Mouse (Mus musculus) kidney, postnatal 0 days (tissue): ENCODE measurements at regions not wholly inside any gene's neighbourhood (a gene's known extent, or its start where the extent isn't known, plus 50 kb on each side); places are given as distances from the start of the nearest gene placed in this dataset.

Experiments used
- ATAC-seq: fragments of 200-750 bp; cut with Nextera tagmentation; replicated peaks from 2 replicates; pipeline ENCODE4 v1.8.0; 2017; ENCODE audit warnings: low read depth, moderate number of reproducible peaks, moderate TSS enrichment, moderate library complexity; ENCODE audit not compliant: low FRiP score
- DNase-seq: peaks from one replicate; pipeline ENCODE4 v3.0.0-alpha.2; 2016; ENCODE audit warnings: low spot score
- H3K27ac ChIP-seq: fragments of 300-500 bp; sonication (generic); 2 replicates; pipeline ENCODE4 v1.5.1; 2014; ENCODE audit warnings: mild to moderate bottlenecking
- H3K27me3 ChIP-seq: fragments of 300-500 bp; sonication (generic); 2 replicates; pipeline ENCODE4 v1.6.1; 2014; ENCODE audit warnings: low read length, mixed read lengths; ENCODE audit not compliant: insufficient read depth
- H3K36me3 ChIP-seq: fragments of 300-500 bp; sonication (generic); 2 replicates; pipeline ENCODE4 v1.6.1; 2014; ENCODE audit warnings: low read length, mixed read lengths; ENCODE audit not compliant: insufficient read depth
- H3K4me1 ChIP-seq: fragments of 300-500 bp; sonication (generic); replicated peaks from 2 replicates; pipeline ENCODE4 v1.6.1; 2014; ENCODE audit warnings: antibody characterized with exemption, low read length, mixed read lengths; ENCODE audit not compliant: insufficient read depth
- H3K4me2 ChIP-seq: fragments of 300-500 bp; sonication (generic); 2 replicates; pipeline ENCODE4 v1.6.1; 2014; ENCODE audit warnings: mild to moderate bottlenecking, low read length, moderate library complexity, mixed read lengths
- H3K4me3 ChIP-seq: fragments of 300-500 bp; sonication (generic); replicated peaks from 2 replicates; pipeline ENCODE4 v1.5.1; 2014; ENCODE audit warnings: low read depth, low read length
- H3K9ac ChIP-seq: fragments of 300-500 bp; sonication (generic); 2 replicates; pipeline ENCODE4 v1.6.1; 2014; ENCODE audit warnings: low read depth, low read length
- H3K9me3 ChIP-seq: fragments of 300-500 bp; sonication (generic); replicated peaks from 2 replicates; pipeline ENCODE4 v1.6.1; 2016; ENCODE audit warnings: low read length, inconsistent platforms, mixed read lengths
- CTCF ChIP-seq: IDR thresholded peaks from 2 replicates; pipeline ENCODE4 v1.5.1; 2016; ENCODE audit warnings: antibody characterized with exemption, low read depth, mild to moderate bottlenecking, moderate library complexity
- WGBS: fragments of 180-500 bp; shearing (Covaris S2); extraction: QIAGEN DNeasy Blood & Tissue Kit; methylation state at CpG from one replicate; pipeline ENCODE4 v1.1.7; 2014; 5-methylcytosine and 5-hydroxymethylcytosine counted together

- DNase-seq (peak; percentile 62), ATAC-seq (no peak)
- H3K27me3 ChIP-seq, result no peaks in the 10 kb centered on the region
- no peak overlapping the region for H3K4me3 ChIP-seq
- no peak overlapping the region for H3K9ac ChIP-seq
- H3K36me3 ChIP-seq, result no peaks in the 10 kb centered on the region
- no peaks in the 10 kb centered on the region for H3K9me3 ChIP-seq
- no peak overlapping the region for H3K4me2 ChIP-seq
- 16% methylated on average over 15 of the region's 15 CpGs for WGBS
- H3K27ac ChIP-seq, result 0 out of 2 replicates have a peak overlapping the region, but pooled peaks have one; percentile 42
- TF ChIP-seq CTCF, result no peak
- H3K4me1 ChIP-seq, result peaks cover 21% of the 10 kb centered on the region
These were observed 58.7 kb upstream of the Pmepa1 start for GRCm38 (mm10) chr2:173334856-173335595.

GRCm38 (mm10) chr2:173335859-173336258, 59.5 kb upstream of the Pmepa1 start:
- Histone ChIP-seq H3K4me2 (no peak overlapping the region), H3K27ac (peak overlapping the region; percentile 42), H3K36me3 (no peaks in the 10 kb centered on the region), H3K27me3 (no peaks in the 10 kb centered on the region), H3K4me3 (no peak overlapping the region), H3K9ac (no peak overlapping the region; the same call in 1 of the 2 replicates), H3K4me1 (peaks cover 28% of the 10 kb centered on the region), H3K9me3 (no peaks in the 10 kb centered on the region)
- ATAC-seq (peak; percentile 12; the same call in 1 of the 2 replicates), DNase-seq (peak; percentile 73)
- no peak for TF ChIP-seq CTCF
- 13% methylated on average over 10 of the region's 10 CpGs for WGBS

DNA sequence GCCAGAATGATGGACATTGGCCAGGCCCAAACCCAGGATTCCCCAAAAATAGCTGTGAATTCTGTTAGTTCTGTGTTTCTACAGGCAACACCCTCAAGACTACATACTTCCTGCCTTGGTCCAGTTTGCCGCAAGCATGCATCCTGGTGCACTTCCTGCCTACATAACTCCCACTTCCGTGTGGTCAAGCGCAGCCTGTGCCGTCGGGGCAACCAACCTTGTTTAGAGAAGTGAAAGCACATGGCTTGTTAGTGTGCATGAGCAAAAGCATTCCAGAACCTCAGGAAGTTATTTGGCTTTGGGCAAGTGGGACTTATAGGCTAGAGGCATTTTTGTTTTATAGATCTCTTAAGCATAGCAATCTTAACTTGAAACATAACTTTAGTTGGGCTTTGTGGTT, 61.3 kb upstream of the Pmepa1 start:
- Histone ChIP-seq H3K9ac (no peak overlapping the region), H3K27me3 (no peaks in the 10 kb centered on the region), H3K4me2 (no peak overlapping the region), H3K36me3 (no peaks in the 10 kb centered on the region), H3K4me3 (no peak overlapping the region), H3K27ac (peak overlapping the region; percentile 19; the same call in 1 of the 2 replicates), H3K9me3 (no peaks in the 10 kb centered on the region), H3K4me1 (peaks cover 30% of the 10 kb centered on the region)
- DNase-seq (peak; percentile 69), ATAC-seq (no peak)
- no peak for TF ChIP-seq CTCF
- 50% methylated on average over 5 of the region's 5 CpGs for WGBS

GRCm38 (mm10) chr2:173338671-173339070, 62.3 kb upstream of the Pmepa1 start:
- Histone ChIP-seq H3K9ac (no peak overlapping the region), H3K36me3 (no peaks in the 10 kb centered on the region), H3K4me2 (no peak overlapping the region), H3K4me1 (peaks cover 35% of the 10 kb centered on the region), H3K9me3 (no peaks in the 10 kb centered on the region), H3K4me3 (no peak overlapping the region), H3K27ac (0 out of 2 replicates have a peak overlapping the region, but pooled peaks have one; percentile 26), H3K27me3 (no peaks in the 10 kb centered on the region)
- DNase-seq, result peak; percentile 76
- no peak for TF ChIP-seq CTCF
- 38% methylated on average over 5 of the region's 5 CpGs for WGBS
- no peak for ATAC-seq

DNA sequence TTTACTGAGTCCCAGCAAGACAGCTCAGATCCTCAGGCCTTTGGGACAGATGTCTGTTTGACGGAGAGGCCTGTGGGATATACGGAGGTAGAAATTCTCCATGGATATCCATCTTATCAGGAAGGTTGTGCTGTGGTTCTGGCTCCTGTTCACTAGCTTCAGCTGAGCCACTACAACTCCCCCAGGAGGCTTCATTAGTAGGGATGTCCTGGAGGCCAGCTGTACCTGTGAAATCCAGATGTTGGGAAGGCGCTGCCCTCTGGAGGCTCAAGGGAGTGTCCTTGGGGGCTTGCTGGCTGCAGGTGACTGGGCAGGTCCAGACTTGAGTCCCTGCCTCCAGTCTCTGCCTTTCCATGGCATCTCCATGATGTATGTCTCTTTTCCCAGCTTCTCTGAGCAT, 62.9 kb upstream of the Pmepa1 start:
- DNase-seq (no peak), ATAC-seq (no peak)
- no peaks in the 10 kb centered on the region for H3K27me3 ChIP-seq
- no peaks in the 10 kb centered on the region for H3K36me3 ChIP-seq
- peak overlapping the region; percentile 26; the same call in 1 of the 2 replicates for H3K27ac ChIP-seq
- peaks cover 35% of the 10 kb centered on the region for H3K4me1 ChIP-seq
- 61% methylated on average over 3 of the region's 3 CpGs for WGBS
- H3K9ac ChIP-seq, result no peak overlapping the region
- no peak overlapping the region for H3K4me3 ChIP-seq
- no peaks in the 10 kb centered on the region for H3K9me3 ChIP-seq
- peak; percentile 35; the same call in 1 of the 2 replicates for TF ChIP-seq CTCF
- H3K4me2 ChIP-seq, result no peak overlapping the region

- Histone ChIP-seq H3K4me1 (peaks cover 28% of the 10 kb centered on the region), H3K27me3 (no peaks in the 10 kb centered on the region), H3K36me3 (no peaks in the 10 kb centered on the region), H3K9ac (0 out of 2 replicates have a peak overlapping the region, but pooled peaks have one; percentile 8), H3K4me2 (peak overlapping the region; percentile 41), H3K4me3 (no peak overlapping the region), H3K9me3 (no peaks in the 10 kb centered on the region), H3K27ac (no peak overlapping the region; the same call in 1 of the 2 replicates)
- WGBS, result 13% methylated on average over 26 of the region's 26 CpGs
- ATAC-seq (peak; percentile 18; the same call in 1 of the 2 replicates), DNase-seq (peak; percentile 77)
- no peak for TF ChIP-seq CTCF
These were observed 63.8 kb upstream of the Pmepa1 start for GRCm38 (mm10) chr2:173340044-173340601.
